Mouse (Mus musculus): ENCODE measurements at regions not wholly inside any gene's neighbourhood (a gene's known extent, or its start where the extent isn't known, plus 50 kb on each side); places are given as distances from the start of the nearest gene placed in this dataset.
A peak's percentile ranks its signal among the peaks of the same experiment; 100 is the strongest.

DNA sequence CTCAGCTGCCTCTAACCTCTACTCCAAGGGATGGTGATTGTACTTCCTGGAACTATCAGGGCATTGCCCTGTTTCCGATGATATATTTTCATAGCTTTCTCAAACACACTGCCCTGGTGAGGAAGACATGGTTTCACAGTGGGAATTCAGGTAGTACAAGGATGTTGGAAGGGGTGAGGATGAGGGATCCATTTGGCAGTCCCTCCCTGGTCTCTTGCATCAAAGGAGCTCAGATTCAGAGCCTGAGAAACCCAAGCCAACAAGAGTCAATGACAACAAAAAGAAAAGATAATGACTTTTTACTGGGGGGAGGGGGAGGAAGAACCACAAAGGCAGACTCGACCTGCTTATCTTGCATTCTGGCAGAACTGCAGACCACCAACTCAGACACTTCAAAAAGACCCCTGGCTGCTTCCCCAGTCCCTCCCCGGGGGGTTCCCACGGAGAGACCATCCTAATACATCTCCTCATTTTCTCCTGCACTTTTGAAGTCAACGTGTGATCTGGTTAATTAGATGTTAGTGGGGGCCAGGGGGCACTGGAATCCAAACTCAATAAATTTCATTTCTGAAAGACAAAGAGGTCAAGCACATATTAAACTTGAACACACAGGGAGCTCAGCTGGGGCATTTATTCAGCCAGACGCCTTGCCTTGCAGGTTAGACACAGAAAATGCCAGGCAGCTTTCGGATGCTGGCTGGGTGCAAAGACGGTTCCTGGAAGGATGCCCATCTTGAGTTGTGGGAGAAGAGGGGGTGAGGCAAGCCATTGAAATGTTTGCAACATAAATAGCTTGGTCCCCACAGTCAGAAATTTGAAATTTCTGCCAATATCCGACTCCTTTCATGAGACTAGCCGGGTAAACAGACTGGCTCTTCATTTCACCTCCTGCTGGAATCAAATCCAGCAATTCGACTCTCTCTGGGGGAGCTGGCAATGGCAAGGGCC lies 162.9 kb upstream of the Cdh5 start:
- DNase-seq (ENCODE audit: low spot score in 2 of 2): peak; percentile 14 to 25

DNA sequence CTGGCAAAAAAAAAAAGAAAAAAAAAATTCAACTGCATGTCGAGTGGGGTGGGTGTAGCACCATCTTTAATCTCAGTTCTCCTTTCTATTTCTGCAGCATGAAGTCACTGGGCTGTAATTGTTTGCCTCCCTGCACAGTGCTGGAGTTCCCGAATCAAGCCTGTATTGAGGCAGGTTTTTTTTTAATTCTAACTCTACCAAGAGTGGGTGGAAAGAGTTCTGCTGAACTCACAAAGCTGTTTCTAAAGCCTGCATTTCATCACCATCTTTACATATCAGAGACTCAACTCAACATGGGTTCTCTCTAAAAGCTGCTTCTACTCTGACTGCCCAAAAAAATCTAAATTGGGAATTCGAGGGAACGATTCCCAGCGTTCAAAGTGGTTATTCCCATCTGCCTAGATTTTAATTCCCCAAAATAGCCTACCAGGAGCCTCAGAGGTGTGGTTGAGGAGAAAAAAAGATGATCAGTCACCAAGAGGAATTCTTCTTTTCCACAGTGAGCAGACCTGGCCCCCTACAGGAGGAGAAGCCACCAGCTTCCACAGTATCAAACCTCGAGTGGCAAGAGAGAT lies 160.4 kb upstream of the Cdh5 start:
- DNase-seq (ENCODE audit: low spot score in 2 of 2): peak; percentile 20 to 57

DNA sequence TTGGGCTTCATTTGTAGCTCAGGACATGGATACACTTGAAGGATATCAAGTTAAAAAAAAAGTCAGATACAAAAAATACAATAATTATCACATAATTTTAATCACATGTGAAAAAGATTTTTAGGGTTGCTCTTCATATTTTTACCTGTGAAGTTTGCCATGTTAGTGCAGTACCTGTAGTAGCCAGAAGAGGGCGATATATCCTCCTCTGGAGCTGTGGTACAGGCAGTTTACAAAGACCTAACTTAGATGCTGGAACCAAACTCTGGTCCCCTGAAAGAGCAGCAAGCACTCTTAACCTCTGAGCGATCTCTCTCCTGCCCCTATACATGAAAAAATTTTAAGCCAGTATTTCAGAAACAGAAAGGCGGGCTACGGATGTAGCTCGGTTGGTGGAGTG lies 153.0 kb upstream of the Cdh5 start:
- no peak for DNase-seq (ENCODE audit: low spot score in 2 of 2)

- DNase-seq (ENCODE audit: low spot score in 2 of 2): no peak
Observed at GRCm38 (mm10) chr8:103950460-103950859, 151.0 kb upstream of the Cdh5 start.

DNA sequence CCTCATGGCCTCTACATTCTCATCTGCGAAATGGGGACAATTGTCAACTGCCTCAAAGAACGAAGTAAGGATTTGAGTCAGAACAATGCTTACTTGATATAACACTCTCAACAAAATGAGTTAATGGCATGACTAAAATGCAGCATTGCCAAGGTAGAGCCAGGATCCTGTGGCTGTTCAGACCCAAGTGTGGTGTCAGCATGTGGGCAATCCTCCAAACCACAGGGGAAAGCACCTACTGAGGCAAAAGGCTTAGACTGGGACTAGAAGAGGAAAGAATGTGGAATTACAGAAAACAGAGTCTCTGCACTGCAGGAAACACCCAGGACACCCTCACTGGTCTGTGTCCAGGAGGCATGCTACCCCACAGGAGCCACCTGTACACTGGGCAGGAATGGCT lies 147.8 kb upstream of the Cdh5 start:
- no peak for DNase-seq (ENCODE audit: low spot score in 2 of 2)

- DNase-seq (ENCODE audit: low spot score in 2 of 2): no peak
Observed at GRCm38 (mm10) chr8:103955568-103956260, 145.7 kb upstream of the Cdh5 start.

- DNase-seq (ENCODE audit: low spot score in 2 of 2): no peak
Observed at GRCm38 (mm10) chr8:103964293-103964918, 137.0 kb upstream of the Cdh5 start.

DNA sequence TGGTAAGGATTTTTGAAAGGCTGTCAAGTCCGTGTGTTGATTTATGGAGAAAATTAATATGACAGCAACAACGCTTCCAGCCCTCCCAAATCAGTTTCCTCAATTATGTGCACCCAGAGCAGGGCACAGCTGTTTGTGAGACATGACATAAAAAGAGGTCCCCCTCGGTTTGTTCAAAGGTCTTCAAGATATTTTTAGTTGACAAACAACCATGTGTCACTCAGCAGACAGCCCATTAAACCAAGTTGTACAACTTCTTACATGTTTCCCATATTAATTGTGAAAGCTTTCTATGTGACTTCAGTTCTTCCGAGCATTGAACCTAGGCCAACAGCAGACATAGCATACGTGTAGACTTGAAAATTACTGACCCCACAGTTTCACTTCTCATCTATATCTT lies 131.5 kb upstream of the Cdh5 start:
- DNase-seq (ENCODE audit: low spot score in 2 of 2): no peak

GRCm38 (mm10) chr8:103970511-103970910 lies 130.9 kb upstream of the Cdh5 start:
- DNase-seq (ENCODE audit: low spot score in 2 of 2): no peak

GRCm38 (mm10) chr8:103970966-103971365 lies 130.5 kb upstream of the Cdh5 start:
- DNase-seq (ENCODE audit: low spot score in 2 of 2): no peak

GRCm38 (mm10) chr8:103976488-103976887 lies 124.9 kb upstream of the Cdh5 start:
- no peak for DNase-seq (ENCODE audit: low spot score in 2 of 2)

GRCm38 (mm10) chr8:103978948-103979347 lies 122.5 kb upstream of the Cdh5 start:
- no peak for DNase-seq (ENCODE audit: low spot score in 2 of 2)

- DNase-seq (ENCODE audit: low spot score in 2 of 2): no peak
Observed at GRCm38 (mm10) chr8:103983860-103984594, 117.4 kb upstream of the Cdh5 start.

- no peak for DNase-seq (ENCODE audit: low spot score in 2 of 2)
Observed at GRCm38 (mm10) chr8:103985640-103986039, 115.8 kb upstream of the Cdh5 start.

- DNase-seq (ENCODE audit: low spot score in 2 of 2): no peak
Observed at GRCm38 (mm10) chr8:103993897-103994296, 107.5 kb upstream of the Cdh5 start.

DNA sequence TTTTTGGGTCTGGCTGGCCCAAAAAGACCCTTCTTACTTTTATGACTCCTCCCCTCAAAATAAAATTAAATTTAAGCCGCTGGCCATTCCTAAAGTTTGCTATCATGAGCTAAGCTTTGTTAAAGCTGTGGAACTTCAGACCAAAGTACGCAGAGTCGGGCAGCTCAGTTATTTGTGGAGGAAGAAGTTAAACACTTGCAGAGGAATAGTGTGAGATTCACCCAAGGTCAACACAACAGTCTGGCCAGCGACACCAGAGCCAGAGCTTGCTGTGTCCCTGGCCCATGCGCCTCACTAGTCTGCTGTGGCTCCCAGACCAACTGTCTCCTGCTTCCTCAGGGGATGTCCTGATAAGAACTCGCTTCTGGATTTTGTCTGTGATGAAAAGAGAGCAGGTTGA lies 103.3 kb upstream of the Cdh5 start:
- DNase-seq (ENCODE audit: low spot score in 2 of 2): no peak

- no peak for DNase-seq (ENCODE audit: low spot score in 2 of 2)
Observed at GRCm38 (mm10) chr8:104007209-104007608, 94.2 kb upstream of the Cdh5 start.

DNA sequence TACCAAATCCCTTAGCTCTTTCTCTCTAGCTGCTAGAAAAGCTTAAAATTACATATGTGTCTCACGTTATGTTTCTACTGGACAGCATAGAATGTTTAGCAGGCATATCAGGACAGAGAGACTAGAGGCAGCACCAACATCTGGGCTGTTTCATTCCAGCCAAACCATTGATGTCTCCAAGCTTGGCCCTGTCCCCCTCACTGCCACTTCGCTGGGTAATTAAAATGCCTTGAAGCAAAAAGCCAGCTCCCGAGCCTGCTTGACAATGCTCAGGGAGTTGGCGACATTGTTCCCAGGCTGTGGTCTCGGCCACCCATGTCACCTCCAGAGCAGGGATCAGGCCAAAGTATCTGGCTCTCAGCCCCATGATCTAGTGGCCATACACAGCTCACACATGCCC lies 92.7 kb upstream of the Cdh5 start:
- no peak for DNase-seq (ENCODE audit: low spot score in 2 of 2)

DNA sequence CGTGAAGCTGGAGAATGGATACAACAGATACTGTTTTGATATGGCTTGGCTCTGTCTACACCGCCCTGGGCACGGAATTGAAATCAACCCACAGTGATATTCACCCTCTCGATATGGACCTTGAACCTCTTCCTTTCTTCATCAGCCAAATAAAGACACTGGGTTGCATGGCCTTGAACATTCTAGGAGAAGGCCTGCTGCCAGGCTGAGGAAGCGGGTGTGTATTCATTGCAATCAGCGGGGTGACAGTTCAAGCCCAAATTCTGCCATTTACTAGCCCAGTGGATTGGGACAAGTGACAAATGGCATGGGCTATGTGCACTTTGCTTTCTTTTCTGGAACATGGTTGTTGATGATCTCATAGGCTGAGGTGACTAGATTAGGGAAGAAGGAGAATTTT lies 92.1 kb upstream of the Cdh5 start:
- no peak for DNase-seq (ENCODE audit: low spot score in 2 of 2)

- no peak for DNase-seq (ENCODE audit: low spot score in 2 of 2)
Observed at GRCm38 (mm10) chr8:104022231-104022630, 79.2 kb upstream of the Cdh5 start.

DNA sequence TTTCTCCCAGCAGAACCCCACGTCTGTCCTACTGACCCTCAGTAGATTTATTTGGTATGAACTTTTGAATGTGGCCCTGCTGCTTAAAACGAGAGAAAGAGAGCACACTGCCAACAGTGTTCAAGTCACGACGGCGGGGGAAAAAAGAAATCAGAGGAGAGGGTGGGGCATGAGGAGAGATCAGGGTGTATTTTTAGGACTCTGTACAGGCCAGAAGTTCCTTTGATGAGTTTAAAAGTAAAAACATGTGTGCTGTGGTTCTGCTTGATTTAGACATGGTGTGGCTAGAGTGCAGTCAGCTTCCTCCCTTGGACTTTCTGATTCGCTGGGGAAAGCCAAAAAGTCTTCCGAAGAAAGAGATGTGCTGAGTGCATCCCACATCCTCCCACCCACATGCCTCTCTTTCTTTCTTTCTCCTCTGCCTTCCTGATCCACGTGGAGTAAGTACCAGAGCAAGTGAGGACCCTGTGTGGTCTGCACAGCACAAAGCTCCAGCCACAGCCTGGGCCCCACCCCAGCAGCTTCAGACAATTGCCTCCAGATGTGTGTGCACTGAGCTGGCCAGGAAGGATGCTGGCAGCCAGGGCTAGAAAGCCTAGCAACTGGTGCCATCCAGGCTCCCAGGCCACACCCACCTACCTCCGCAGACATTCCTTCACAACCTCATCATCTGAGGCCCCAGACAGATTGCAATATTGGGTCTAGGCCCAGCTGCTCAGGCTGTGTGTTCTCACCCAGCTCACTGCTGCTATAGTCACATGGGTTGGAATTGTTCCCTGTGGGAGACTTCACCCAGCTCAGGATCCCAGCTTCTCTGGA lies 78.5 kb upstream of the Cdh5 start:
- peak; percentile 46 to 47 for DNase-seq (ENCODE audit: low spot score in 2 of 2)
